Mouse (Mus musculus): ENCODE measurements around the gene Camk1d.

- TF ChIP-seq POLR2A (IDR thresholded peaks at IDR 0.05; ENCODE audit: low read depth, low read length), result no peak
- TF ChIP-seq CTCF (conservative IDR thresholded peaks at IDR 0.05; ENCODE audit: insufficient read depth, insufficient read length, low read depth, low read length), result no peak
These were observed 82.0 kb downstream of the Camk1d start for GRCm38 (mm10) chr2:5632355-5632684.

Measured in kidney, adult 2 months (tissue).